Mouse (Mus musculus): ENCODE data around the gene Gatad2b. TPM values are rescaled to one million over a fixed set of nuclear protein-coding genes. Genes with fewer than 3 reads are reported as not detected.
"Not testable (repeated sequence)": the region's sequence is repeated elsewhere in the genome, so short reads cannot be mapped to it uniquely, and the experiment has no call there.

Gene Gatad2b
- total RNA-seq, 2 experiments from 2014 or later = 92.7 to 96.5 TPM

DNA sequence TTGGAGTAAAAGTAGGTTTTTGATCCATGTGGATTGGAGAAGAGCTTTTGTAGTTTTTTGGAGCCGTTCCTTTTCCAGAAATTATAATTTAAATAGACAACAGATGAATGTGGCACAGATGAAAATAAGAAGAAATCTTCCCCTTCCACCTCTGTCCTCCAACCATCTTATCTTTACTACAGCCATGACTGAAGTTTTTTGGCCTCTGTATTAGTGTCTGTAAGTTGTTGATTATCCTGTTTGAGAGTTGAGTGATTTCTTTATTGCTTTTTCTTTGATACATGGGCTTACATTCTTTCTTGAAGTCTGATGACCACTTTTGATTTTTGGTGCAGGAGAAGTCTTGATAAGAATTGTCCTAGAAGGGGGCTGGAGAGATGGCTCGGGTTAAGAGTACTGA is 1.7 kb downstream of the Gatad2b start:
- no peak for DNase-seq (ENCODE audit: low spot score in 2 of 2)

DNA sequence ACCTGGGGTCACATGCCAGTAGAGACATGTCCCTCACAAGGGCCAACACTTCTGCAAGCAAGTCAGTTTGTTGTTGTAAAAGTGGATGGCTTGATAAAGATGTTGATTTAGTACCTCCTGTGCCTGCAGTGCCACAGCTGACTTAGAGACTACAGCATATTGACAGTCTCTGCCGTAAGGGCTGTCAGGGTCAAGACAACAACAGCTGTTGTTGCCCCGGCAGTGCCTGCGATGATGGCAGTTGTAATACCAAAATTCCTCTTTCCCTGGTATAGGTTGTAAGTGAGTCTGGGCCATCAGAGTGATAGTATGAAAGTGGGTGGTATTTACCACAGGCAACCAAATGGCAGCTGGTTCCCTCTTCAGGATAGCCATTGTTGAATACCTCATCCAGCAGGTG is 12.8 kb downstream of the Gatad2b start:
- DNase-seq (ENCODE audit: low spot score in 2 of 2) = no peak

DNA sequence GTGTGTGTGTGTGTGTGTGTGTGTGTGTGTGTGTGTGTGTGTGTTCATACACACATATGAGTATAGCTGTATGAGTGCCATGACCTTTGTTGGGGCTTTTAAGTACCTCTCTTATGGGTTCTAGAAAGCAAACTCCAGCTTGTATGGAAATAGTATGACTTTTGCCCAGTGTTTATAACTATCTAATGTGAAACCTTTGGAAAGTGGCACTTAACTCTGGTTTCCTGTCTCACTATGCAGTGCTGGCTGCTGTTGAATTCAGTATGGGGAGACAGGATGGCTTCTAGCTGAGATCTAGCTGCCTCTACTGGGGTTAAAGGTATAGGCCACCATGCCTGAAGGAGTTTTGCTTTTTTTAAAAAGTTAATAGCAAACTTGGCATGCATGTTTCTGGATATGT is 16.6 kb downstream of the Gatad2b start:
- DNase-seq (ENCODE audit: low spot score in 2 of 2) = no peak

DNA sequence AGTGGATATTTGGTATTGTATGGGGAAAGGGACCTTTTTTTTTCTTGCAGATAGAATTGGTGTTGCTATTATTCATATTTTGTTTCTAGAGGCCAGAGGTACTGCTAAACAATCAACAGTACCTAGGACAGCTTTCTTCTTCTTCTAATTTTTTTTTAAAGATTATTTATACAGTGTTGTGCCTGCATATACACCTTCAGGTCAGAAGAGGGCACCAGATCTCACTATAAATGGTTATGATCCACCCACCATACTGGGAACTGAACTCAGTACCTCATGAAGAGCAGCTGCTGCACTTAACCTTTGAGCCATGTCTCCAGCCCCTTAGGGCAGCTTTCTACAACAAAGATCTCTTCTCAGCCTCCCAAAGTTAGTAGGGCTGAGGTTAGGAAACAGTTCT is 20.4 kb downstream of the Gatad2b start:
- DNase-seq (ENCODE audit: low spot score in 2 of 2) = no peak

DNA sequence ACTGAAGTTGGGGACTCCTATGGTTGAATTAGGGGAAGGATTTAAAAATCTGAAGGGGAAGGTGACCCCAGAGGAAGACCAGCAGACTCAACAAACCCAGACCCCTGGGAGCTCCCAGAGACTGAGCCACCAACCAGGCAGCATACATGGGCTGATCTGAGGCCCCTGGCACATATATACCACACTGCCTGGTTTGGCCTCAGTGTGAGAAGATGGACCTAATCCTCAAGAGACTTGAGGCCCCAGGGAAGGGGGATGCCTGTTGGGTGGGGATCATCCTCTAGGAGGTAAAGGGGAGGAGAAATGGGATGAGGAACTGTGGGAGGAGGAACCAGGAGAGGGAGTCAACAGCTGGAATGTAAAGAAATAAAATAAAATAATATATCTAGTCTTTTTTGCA is 21.3 kb downstream of the Gatad2b start:
- DNase-seq (ENCODE audit: low spot score in 2 of 2) = no peak

DNA sequence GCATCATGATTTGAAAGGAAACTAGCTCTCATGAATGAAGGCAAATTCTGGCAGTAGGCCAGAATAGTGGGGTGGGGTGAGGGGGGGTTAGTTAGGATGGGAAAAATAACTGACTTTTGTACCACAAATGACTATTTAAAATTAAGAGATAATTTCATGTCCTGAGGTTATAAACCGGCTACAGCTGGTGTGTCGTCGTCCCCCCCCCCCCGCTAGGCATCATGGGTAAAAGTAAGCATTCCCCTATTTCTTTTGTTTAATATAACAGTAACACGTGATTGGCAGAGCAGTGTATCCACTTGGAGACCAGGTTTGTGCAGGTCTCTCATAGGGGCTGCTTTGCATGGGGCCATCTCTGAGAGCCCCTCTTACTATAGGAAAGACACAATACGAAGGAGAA is 29.3 kb downstream of the Gatad2b start:
- DNase-seq (ENCODE audit: low spot score in 2 of 2) = no peak

DNA sequence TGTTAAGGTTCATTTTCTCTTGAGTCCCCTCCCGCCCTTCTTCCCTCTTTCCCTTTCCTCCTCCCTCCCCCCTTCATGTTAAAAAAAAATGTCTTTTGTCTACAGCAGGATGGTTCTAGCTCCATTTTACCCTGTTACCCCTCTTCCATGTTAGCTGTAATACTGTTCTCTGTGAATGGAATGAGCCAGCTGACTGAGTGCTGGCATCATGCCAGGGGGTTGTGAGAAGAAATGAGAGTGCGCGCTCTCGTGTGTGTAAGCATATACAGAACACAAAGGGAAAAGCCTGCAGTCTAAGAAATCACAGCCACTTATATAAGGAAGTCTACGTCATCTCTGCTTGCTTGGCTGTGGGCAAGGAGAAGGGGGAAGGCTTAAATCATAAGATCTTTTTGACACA is 30.1 kb downstream of the Gatad2b start:
- DNase-seq (ENCODE audit: low spot score in 2 of 2) = peak; percentile 49 to 64

DNA sequence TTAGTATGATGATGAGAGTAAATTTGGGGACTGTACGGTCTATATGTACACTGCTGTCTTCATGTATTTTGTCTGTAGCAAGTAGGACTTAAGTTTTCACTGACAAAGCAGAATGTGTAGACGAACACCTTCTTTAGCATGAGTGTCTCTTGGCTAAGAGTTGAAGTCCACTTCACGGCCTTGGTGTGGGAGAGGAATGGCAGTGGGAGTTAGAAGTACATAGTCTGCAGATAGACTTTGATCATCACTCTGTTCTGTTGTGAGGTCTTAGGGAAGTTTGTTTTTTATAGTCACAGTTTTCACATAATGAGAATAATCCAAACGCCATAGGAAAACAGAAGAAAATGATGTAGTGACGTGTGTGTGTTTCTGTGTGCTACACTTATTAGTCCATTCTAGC is 39.5 kb downstream of the Gatad2b start:
- no peak for DNase-seq (ENCODE audit: low spot score in 2 of 2)

DNA sequence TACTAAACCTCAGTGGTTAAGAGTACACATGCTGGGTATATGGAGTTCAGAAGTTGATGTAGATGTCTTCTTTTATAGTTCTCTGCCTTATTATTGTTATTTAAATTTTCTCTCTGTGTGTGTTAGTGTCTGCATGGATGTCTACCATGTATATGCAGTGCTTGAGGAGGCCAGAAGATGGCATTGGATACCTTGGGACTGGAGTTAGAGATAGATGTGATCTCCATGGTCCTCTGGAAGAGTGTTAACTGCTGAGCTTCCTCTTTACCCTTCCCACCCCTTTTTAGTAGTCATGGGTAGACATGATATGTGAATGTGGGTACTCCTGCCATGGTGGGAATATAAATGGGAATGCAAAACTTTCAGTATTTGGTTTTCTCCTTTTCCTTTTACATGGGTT is 42.5 kb downstream of the Gatad2b start:
- DNase-seq (ENCODE audit: low spot score in 2 of 2) = no peak

DNA sequence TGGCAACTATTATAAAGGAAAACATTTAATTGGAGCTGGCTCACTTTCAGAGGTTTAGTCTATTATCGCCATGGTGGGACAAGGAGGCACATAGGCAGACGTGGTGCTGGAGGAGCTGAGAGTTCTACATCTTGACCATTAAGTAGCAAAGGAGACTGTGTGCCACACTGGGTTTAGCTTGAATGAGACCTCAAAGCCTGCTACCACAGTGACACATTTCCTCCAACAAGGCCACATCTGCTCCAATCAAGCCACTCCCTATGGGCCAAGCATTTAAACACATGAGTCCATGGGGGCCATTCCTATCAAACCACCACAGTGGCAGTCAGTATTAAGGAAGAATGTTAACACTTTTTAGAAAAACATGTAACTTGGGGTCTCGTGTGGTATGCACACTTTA is 45.2 kb downstream of the Gatad2b start:
- DNase-seq (ENCODE audit: low spot score in 2 of 2) = no peak

DNA sequence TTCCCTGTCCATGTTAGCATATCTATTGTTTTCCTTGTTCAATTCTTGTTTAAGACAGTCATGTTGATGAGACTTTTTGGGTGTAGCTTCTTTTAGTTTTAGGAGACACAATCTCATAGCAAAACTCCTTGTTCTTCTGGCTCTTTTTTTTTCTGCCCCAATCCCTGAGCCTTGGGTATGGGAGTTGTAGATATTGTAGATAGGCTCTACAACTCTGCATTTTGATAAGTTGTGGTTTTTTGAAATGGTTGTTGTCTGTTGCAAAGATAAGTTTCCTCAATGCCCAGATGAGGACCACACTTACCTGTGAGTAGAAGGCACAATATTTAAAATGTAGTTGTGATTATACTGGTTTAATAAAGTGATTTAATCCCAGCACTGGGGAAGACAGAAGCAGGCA is 47.2 kb downstream of the Gatad2b start:
- no peak for DNase-seq (ENCODE audit: low spot score in 2 of 2)

DNA sequence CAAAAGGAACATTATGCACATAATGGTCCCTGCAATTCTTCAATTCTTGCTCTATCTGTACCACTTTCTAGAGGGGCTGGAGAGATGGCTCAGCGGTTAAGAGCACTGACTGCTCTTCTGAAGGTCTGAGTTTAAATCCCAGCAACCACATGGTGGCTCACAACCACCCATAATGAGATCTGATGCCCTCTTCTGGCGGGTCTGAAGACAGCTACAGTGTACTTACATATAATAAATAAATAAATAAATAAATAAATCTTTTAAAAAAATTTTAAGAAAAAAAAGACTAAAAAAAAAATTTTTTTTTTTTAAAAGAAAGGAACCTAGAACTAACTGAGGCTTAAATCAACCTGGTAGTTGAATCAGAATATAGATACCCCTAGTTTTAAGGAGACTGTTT is 49.9 kb downstream of the Gatad2b start:
- not testable (repeated sequence) for DNase-seq (ENCODE audit: low spot score in 2 of 2)

DNA sequence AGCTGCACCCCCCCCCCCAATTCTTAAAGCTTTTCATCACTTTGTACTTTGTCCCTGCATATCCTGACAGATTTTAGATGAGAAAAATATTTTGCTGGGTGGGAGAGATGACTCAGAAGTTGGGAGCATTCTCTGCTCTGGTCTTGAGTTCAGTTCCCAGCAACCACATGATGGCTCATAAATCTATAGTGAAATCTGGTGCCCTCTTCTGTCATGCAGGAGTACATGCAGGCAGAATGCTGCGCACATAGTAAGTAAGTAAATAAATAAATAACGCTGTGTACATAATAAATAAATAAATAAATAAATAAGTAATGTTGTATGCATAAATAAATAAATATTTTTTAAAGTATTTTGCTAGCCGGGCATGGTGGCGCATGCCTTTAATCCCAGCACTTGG is 54.9 kb downstream of the Gatad2b start:
- DNase-seq (ENCODE audit: low spot score in 2 of 2) = no peak

DNA sequence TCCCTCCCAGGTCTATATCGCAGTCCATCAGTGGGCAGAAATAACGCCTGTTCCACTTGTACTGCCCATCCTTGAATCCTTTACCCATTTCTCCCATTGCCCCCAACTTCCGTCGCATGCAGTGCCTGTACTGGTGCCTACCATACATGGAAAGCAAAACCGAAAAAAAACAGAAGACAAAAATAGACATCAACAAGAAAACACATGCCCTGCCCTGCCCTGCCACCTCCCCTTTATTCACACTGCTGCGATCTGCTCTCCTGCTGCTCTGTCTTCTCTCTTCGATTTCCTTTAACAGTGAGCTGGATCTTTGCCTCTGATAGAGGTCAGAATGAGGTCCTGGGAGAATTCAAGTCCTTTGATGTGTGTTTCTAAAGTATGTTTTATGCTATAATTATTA is 65.0 kb downstream of the Gatad2b start:
- no peak for DNase-seq (ENCODE audit: low spot score in 2 of 2)

DNA sequence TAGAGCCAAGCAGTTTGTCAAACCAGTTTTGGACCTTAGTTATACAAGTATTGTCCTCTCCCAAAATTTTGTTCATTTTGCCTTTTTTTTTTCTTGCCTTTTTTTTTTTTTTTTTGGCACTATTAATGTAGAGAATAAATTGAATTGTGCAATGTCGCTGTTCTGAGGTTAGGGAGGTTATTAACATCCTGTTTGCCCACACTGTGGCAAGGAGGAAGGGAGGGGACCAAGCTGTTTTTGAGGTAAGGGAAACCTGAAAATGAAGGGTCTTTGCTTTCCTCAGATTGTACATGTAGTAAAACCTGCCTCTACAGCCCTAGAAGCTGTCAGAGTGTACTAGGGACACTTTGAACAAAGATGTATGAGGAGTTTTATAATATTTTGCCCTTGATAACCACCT is 66.3 kb downstream of the Gatad2b start:
- DNase-seq (ENCODE audit: low spot score in 2 of 2) = no peak

DNA sequence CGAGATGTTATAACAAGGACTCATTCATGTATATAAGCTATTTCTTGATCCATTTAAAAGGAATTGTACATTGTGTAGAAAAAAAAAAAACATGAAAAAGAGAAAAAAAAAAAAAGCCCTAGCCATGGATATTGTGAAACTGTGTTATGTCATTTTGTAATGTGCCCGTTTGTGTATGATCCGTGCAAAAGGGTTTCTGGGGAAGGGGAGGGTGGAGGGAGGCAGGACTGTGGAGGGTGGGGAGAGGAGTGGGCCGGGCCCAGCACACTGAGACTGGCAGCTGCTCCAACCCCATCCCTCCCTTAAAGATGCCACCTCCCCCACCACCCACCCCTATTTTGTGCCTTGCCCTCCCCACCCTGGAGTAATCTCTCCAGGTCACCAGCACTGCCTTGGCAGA is 68.5 kb downstream of the Gatad2b start:
- no peak for DNase-seq (ENCODE audit: low spot score in 2 of 2)

DNA sequence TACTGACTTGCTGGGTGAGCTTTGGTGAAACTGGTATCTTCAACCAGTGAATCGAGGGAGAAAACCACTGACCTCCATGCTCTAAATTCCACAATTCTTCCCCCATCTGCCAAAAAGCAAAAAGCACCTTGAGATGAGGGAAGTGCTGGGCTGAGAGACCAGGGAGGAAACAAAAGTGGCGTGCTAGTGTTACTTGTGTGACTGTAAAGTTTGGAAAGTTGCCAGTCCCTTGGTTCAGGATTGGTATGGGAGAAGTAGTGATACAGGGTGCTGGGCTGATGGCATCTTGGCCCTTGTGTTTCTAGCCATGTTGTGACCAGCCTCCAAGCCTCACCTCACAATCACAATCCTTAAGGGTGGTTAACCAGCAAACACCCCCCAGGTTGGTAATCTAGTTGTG is 69.4 kb downstream of the Gatad2b start:
- DNase-seq (ENCODE audit: low spot score in 2 of 2) = no peak

DNA sequence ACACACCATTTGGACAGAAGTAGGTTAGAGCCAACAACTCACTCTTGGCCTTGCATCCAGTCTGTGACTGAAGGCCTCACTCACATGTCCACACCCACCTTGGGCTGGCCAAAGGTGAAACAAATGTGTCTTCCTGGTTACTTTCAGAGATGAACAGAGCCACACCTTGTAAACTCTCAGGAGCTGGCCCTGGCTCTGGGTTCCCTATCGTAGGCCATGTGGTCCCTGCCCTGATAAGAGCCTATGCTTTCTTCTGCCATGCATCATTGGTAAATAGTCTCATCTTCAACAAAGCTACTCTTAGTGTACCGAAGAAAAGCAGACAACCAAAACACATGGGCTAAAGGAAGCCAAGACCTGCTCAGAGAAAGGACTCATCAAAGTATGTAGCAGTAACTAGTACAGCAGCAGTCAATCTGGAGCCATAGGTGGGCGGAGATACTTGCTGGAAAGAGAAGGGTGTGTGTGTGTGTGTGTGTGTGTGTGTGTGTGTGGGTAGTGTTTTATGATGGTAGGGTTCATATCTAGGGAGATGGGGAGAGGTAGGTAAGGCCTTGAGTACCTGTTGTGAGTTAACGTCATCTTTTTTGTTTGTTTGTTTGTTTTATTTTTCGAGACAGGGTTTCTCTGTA is 74.1 kb downstream of the Gatad2b start:
- DNase-seq (ENCODE audit: low spot score in 2 of 2) = no peak

DNA sequence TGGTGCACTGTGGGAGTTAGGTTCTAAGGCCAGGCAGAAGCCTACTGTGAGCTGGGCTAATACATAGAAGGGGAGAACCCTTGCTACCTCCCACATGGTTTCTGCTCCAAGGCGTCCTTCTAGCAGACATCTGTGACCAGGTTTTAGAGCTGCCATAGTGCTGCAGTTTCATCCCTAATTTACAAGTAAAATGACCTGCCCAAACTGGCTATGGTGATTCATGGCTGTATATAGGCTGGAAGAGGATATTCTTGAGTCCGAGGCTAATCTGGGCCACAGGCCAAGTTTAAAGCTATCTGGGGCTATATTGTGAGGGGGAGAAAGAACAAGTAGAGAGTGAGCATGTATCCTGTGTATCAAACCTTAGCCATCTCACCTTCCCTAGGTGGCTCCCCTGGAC is 76.1 kb downstream of the Gatad2b start:
- no peak for DNase-seq (ENCODE audit: low spot score in 2 of 2)

DNA sequence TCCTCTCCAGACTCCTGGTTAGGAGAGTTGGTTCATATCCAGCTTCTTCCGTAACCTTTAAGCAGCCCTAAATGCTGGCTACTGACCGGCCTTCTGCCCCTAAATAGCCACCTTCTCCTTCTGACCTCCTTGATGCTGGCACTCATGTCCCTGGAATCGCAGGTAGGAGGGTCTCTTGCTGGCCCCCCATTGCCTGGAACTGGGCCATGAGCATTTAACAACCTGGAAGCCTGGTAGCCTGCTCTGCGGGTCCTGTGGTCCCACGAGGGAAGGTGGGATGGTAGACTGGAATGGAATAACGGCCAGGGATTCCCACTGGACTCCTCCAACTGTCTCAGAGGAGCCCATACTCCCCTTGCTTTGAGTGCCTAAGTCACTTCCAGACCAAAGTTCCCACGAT is 78.9 kb downstream of the Gatad2b start:
- no peak for DNase-seq (ENCODE audit: low spot score in 2 of 2)

DNA sequence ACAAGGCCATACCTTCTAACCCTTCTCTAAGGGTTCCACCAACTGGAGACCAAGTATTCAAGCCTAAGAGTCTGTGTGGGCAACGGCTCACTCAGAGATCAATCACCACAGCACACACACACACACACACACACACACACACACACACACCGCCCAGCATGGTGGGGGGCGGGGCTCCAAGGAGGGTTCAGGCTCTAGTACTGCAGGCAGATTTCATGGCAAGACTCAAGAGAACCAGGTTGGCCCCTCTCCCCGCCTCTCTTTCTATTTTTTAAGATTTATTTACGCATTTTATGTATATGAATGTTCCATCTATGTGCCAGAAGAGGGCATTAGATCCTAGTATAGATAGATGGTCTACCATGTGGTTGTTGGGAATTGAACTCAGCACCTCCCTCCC is 79.8 kb downstream of the Gatad2b start:
- no peak for DNase-seq (ENCODE audit: low spot score in 2 of 2)

DNA sequence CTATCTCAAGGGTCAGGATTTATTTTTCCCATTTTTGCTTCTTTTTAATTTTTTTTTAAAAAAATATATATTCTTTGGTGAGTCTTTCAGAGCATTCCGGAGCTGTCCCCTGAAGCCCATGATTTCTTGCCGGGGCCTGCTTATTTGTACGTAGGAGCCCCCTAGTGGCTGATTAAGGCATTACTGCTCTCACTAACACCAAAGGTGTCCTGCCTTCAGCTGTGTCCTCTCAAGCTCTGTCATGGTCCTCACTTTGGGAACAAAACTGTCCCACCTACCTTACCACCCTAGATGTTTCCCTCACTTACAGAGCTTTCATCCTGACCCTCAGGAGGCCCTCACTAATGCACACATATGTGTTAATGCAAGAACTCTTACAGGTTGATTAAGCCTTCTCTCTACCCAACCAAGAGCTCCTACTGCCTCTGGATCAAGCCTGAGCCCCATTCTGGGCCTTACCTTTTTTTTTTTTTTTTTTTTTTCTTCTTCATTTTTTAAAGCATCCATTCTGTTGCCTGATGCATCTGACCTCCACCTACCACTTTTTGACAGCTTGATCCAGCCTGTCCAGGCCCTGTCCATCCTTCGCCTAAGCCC is 80.6 kb downstream of the Gatad2b start:
- peak; percentile 79 to 91 for DNase-seq (ENCODE audit: low spot score in 2 of 2)

DNA sequence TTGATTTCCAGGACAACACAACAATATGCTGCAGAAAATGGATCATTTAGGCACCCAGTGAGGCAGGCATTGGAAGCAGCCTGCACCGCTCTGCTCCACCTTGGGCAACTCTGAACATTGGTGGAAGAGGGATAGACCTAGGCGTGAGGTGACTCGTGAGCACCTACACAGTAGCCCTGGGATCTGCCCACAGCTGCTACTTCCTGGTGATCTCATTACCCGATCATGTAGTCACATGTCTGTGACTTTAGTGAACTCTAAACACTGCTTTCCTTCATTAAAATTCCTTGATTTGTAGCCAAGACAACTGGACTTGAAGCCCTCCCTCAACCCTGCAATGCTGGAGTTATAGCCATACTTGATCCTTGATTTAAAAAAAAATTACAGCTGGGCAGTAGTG is 81.4 kb downstream of the Gatad2b start:
- DNase-seq (ENCODE audit: low spot score in 2 of 2) = no peak

All from layer of hippocampus, postnatal 14 days (tissue).